Mouse (Mus musculus) forebrain, embryonic 12.5 days (tissue): ENCODE measurements around the gene Glrp1. TPM values are rescaled to one million over a fixed set of nuclear protein-coding genes. Genes with fewer than 3 reads are reported as not detected.

Experiments
- ATAC-seq: fragments of 200-750 bp; cut with Nextera tagmentation; 2 replicates; pipeline ENCODE4 v1.8.0; 2017; ENCODE audit warnings: moderate TSS enrichment; ENCODE audit not compliant: low FRiP score
- H3K27ac ChIP-seq: fragments of 300-500 bp; sonication (generic); 2 replicates; pipeline ENCODE4 v1.5.1; 2016; ENCODE audit warnings: mild to moderate bottlenecking
- H3K27me3 ChIP-seq: fragments of 300-500 bp; sonication (generic); 2 replicates; pipeline ENCODE4 v1.6.1; 2016; ENCODE audit warnings: mild to moderate bottlenecking
- H3K36me3 ChIP-seq: fragments of 300-500 bp; sonication (generic); replicated peaks from 2 replicates; pipeline ENCODE4 v1.6.1; 2016; ENCODE audit warnings: mild to moderate bottlenecking
- H3K4me1 ChIP-seq: fragments of 300-500 bp; sonication (generic); 2 replicates; pipeline ENCODE4 v1.6.1; 2016
- H3K4me2 ChIP-seq: fragments of 300-500 bp; sonication (generic); 2 replicates; pipeline ENCODE4 v1.6.1; 2016; ENCODE audit warnings: mild to moderate bottlenecking, moderate library complexity
- H3K4me3 ChIP-seq: fragments of 300-500 bp; sonication (generic); replicated peaks from 2 replicates; pipeline ENCODE4 v1.5.1; 2016; ENCODE audit warnings: mild to moderate bottlenecking
- H3K9ac ChIP-seq: fragments of 300-500 bp; sonication (generic); 2 replicates; pipeline ENCODE4 v1.6.1; 2016; ENCODE audit warnings: mild to moderate bottlenecking
- H3K9me3 ChIP-seq: fragments of 300-500 bp; sonication (generic); 2 replicates; pipeline ENCODE4 v1.6.1; 2016
- WGBS: fragments of 180-500 bp; shearing (Covaris S2); methylation state at CpG from one replicate; pipeline ENCODE4 v1.1.7; 2016; 5-methylcytosine and 5-hydroxymethylcytosine counted together
- polyA plus RNA-seq: library from polyadenylated mRNA; unstranded; fragments of >200 nt; fragmentation: Nextera tagmentation; extraction: Ambion mirVana; gene quantifications from 2 replicates; pipeline ENCODE4 v1.2.1, GENCODE M21; 2016

Glrp1 gene
- polyA plus RNA-seq, 1 experiment from 2014 or later: not detected

GRCm38 (mm10) chr1:88491617-88492378, 18.1 kb downstream of the Glrp1 start:
- WGBS: 84% methylated on average over 17 of the region's 17 CpGs
- H3K27ac ChIP-seq: peak overlapping the region; percentile 19; the same call in 1 of the 2 replicates
- H3K4me3 ChIP-seq: no peak overlapping the region
- no peaks in the 10 kb centered on the region for H3K4me1 ChIP-seq
- no peak for ATAC-seq
- H3K4me2 ChIP-seq: no peak overlapping the region
- 0 out of 2 replicates have a peak, but pooled peaks cover 1% of the 10 kb centered on the region for H3K27me3 ChIP-seq
- H3K36me3 ChIP-seq: no peaks in the 10 kb centered on the region
- no peaks in the 10 kb centered on the region for H3K9me3 ChIP-seq
- H3K9ac ChIP-seq: no peak overlapping the region

GRCm38 (mm10) chr1:88490164-88490563, 19.7 kb downstream of the Glrp1 start:
- Histone ChIP-seq H3K9me3 (no peaks in the 10 kb centered on the region), H3K4me1 (no peaks in the 10 kb centered on the region), H3K27ac (no peak overlapping the region), H3K36me3 (no peaks in the 10 kb centered on the region), H3K4me2 (no peak overlapping the region), H3K9ac (no peak overlapping the region), H3K27me3 (no peaks in the 10 kb centered on the region), H3K4me3 (no peak overlapping the region)
- ATAC-seq: no peak
- WGBS: 90% methylated on average over 10 of the region's 10 CpGs

GRCm38 (mm10) chr1:88488957-88489356, 20.9 kb downstream of the Glrp1 start:
- H3K4me1 ChIP-seq: no peaks in the 10 kb centered on the region
- no peak overlapping the region for H3K4me2 ChIP-seq
- no peak overlapping the region for H3K4me3 ChIP-seq
- 60% methylated on average over 4 of the region's 4 CpGs for WGBS
- no peak for ATAC-seq
- no peaks in the 10 kb centered on the region for H3K36me3 ChIP-seq
- no peak overlapping the region for H3K9ac ChIP-seq
- H3K9me3 ChIP-seq: no peaks in the 10 kb centered on the region
- no peak overlapping the region for H3K27ac ChIP-seq
- no peaks in the 10 kb centered on the region for H3K27me3 ChIP-seq

- no peaks in the 10 kb centered on the region for H3K27me3 ChIP-seq
- ATAC-seq: no peak
- H3K36me3 ChIP-seq: no peaks in the 10 kb centered on the region
- no peak overlapping the region for H3K4me2 ChIP-seq
- WGBS: 85% methylated on average over 4 of the region's 4 CpGs
- H3K27ac ChIP-seq: no peak overlapping the region
- no peaks in the 10 kb centered on the region; the same call in 1 of the 2 replicates for H3K4me1 ChIP-seq
- no peaks in the 10 kb centered on the region for H3K9me3 ChIP-seq
- H3K4me3 ChIP-seq: no peak overlapping the region
- no peak overlapping the region for H3K9ac ChIP-seq
These were observed 23.5 kb downstream of the Glrp1 start for GRCm38 (mm10) chr1:88486336-88486735.

- no peaks in the 10 kb centered on the region for H3K27me3 ChIP-seq
- no peaks in the 10 kb centered on the region; the same call in 1 of the 2 replicates for H3K4me1 ChIP-seq
- WGBS: 87% methylated on average over 4 of the region's 4 CpGs
- no peaks in the 10 kb centered on the region for H3K9me3 ChIP-seq
- no peaks in the 10 kb centered on the region for H3K36me3 ChIP-seq
- no peak overlapping the region for H3K4me2 ChIP-seq
- ATAC-seq: no peak
- H3K9ac ChIP-seq: no peak overlapping the region
- H3K4me3 ChIP-seq: no peak overlapping the region
- no peak overlapping the region for H3K27ac ChIP-seq
These were observed 25.8 kb downstream of the Glrp1 start for GRCm38 (mm10) chr1:88484059-88484458.

GRCm38 (mm10) chr1:88482142-88483099, 27.4 kb downstream of the Glrp1 start:
- Histone ChIP-seq H3K36me3 (no peaks in the 10 kb centered on the region), H3K4me3 (no peak overlapping the region), H3K27ac (no peak overlapping the region), H3K27me3 (no peaks in the 10 kb centered on the region), H3K9me3 (no peaks in the 10 kb centered on the region), H3K4me2 (no peak overlapping the region), H3K4me1 (peaks cover 11% of the 10 kb centered on the region), H3K9ac (no peak overlapping the region)
- WGBS: 70% methylated on average over 17 of the region's 17 CpGs
- ATAC-seq: no peak

- Histone ChIP-seq H3K4me3 (no peak overlapping the region), H3K9ac (no peak overlapping the region), H3K4me2 (no peak overlapping the region), H3K4me1 (peaks cover 11% of the 10 kb centered on the region), H3K27ac (no peak overlapping the region), H3K9me3 (no peaks in the 10 kb centered on the region), H3K36me3 (no peaks in the 10 kb centered on the region), H3K27me3 (no peaks in the 10 kb centered on the region)
- no peak for ATAC-seq
- WGBS: 78% methylated on average over 8 of the region's 8 CpGs
These were observed 29.3 kb downstream of the Glrp1 start for GRCm38 (mm10) chr1:88480594-88480993.

- 0 out of 2 replicates have a peak, but pooled peaks have one; percentile 36 for ATAC-seq
These were observed 31.7 kb downstream of the Glrp1 start for GRCm38 (mm10) chr1:88478205-88478604.

GRCm38 (mm10) chr1:88476554-88477085, 33.2 kb downstream of the Glrp1 start:
- H3K4me3 ChIP-seq: no peak overlapping the region
- peaks cover 3% of the 10 kb centered on the region; the same call in 1 of the 2 replicates for H3K27me3 ChIP-seq
- WGBS: 95% methylated on average over 20 of the region's 20 CpGs
- H3K4me2 ChIP-seq: no peak overlapping the region
- H3K27ac ChIP-seq: no peak overlapping the region
- no peak for ATAC-seq
- H3K9me3 ChIP-seq: no peaks in the 10 kb centered on the region
- peaks cover 19% of the 10 kb centered on the region for H3K4me1 ChIP-seq
- H3K9ac ChIP-seq: no peak overlapping the region
- H3K36me3 ChIP-seq: no peaks in the 10 kb centered on the region

More at GRCm38 (mm10) chr1:88478205-88478604, 31.7 kb downstream of the Glrp1 start:
- peaks cover 3% of the 10 kb centered on the region; the same call in 1 of the 2 replicates for H3K27me3 ChIP-seq
- H3K27ac ChIP-seq: no peak overlapping the region
- H3K4me1 ChIP-seq: peaks cover 11% of the 10 kb centered on the region
- H3K4me2 ChIP-seq: no peak overlapping the region
- H3K9ac ChIP-seq: no peak overlapping the region
- no peaks in the 10 kb centered on the region for H3K36me3 ChIP-seq
- no peak overlapping the region for H3K4me3 ChIP-seq
- no peaks in the 10 kb centered on the region for H3K9me3 ChIP-seq
- 6% methylated on average over 2 of the region's 2 CpGs for WGBS

- H3K4me3 ChIP-seq: no peak overlapping the region
- 64% methylated on average over 8 of the region's 8 CpGs for WGBS
- H3K4me1 ChIP-seq: peaks cover 19% of the 10 kb centered on the region
- no peak overlapping the region for H3K9ac ChIP-seq
- no peak for ATAC-seq
- no peak overlapping the region for H3K4me2 ChIP-seq
- peaks cover 3% of the 10 kb centered on the region; the same call in 1 of the 2 replicates for H3K27me3 ChIP-seq
- H3K36me3 ChIP-seq: no peaks in the 10 kb centered on the region
- no peak overlapping the region for H3K27ac ChIP-seq
- no peaks in the 10 kb centered on the region for H3K9me3 ChIP-seq
These were observed 34.3 kb downstream of the Glrp1 start for GRCm38 (mm10) chr1:88475502-88475953.

- H3K4me2 ChIP-seq: no peak overlapping the region
- ATAC-seq: no peak
- peaks cover 3% of the 10 kb centered on the region; the same call in 1 of the 2 replicates for H3K27me3 ChIP-seq
- H3K27ac ChIP-seq: no peak overlapping the region
- no peaks in the 10 kb centered on the region for H3K9me3 ChIP-seq
- no peaks in the 10 kb centered on the region for H3K36me3 ChIP-seq
- peaks cover 19% of the 10 kb centered on the region for H3K4me1 ChIP-seq
- no peak overlapping the region for H3K4me3 ChIP-seq
- 79% methylated on average over 7 of the region's 7 CpGs for WGBS
- no peak overlapping the region for H3K9ac ChIP-seq
These were observed 35.3 kb downstream of the Glrp1 start for GRCm38 (mm10) chr1:88474598-88474997.

GRCm38 (mm10) chr1:88473899-88474298, 36.0 kb downstream of the Glrp1 start:
- Histone ChIP-seq H3K27ac (no peak overlapping the region), H3K4me1 (peaks cover 19% of the 10 kb centered on the region), H3K27me3 (peaks cover 3% of the 10 kb centered on the region; the same call in 1 of the 2 replicates), H3K36me3 (no peaks in the 10 kb centered on the region), H3K9me3 (no peaks in the 10 kb centered on the region), H3K9ac (no peak overlapping the region), H3K4me2 (no peak overlapping the region), H3K4me3 (no peak overlapping the region)
- 79% methylated on average over 2 of the region's 2 CpGs for WGBS
- ATAC-seq: no peak
